Mouse (Mus musculus) induced T-regulatory cell, adult 2 months (primary cell): ENCODE results near the gene Mrps6.
"Not testable (repeated sequence)": the region's sequence is repeated elsewhere in the genome, so short reads cannot be mapped to it uniquely, and the experiment has no call there.

Source experiments
- DNase-seq: peaks from one replicate; pipeline ENCODE4 v3.0.0-alpha.2; 2012; ENCODE audit warnings: low read depth

The Mrps6 gene

DNA sequence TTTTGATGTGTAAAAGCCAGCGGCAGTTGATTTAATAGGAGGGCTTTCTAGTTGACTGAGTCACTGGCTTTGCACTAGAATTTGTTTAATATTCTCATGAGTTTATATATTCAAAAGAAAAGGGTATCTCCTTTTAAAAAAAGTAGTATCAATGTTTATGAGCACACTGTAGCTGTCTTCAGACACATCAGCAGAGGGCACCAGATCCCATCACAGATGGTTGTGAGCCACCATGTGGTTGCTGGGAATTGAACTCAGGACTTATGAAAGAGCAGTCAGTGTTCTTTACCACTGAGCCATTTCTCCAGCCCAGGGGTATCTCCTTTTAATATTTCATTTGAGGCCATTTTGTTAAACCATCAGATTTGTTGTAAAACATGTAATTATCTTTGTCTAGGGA lies 4.8 kb downstream of the Mrps6 start:
- DNase-seq, result no peak

- DNase-seq, result no peak
Observed at GRCm38 (mm10) chr16:92064801-92065200, 6.7 kb downstream of the Mrps6 start.

GRCm38 (mm10) chr16:92070338-92070737 lies 12.3 kb downstream of the Mrps6 start:
- no peak for DNase-seq

GRCm38 (mm10) chr16:92076797-92077196 lies 18.7 kb downstream of the Mrps6 start:
- no peak for DNase-seq

DNA sequence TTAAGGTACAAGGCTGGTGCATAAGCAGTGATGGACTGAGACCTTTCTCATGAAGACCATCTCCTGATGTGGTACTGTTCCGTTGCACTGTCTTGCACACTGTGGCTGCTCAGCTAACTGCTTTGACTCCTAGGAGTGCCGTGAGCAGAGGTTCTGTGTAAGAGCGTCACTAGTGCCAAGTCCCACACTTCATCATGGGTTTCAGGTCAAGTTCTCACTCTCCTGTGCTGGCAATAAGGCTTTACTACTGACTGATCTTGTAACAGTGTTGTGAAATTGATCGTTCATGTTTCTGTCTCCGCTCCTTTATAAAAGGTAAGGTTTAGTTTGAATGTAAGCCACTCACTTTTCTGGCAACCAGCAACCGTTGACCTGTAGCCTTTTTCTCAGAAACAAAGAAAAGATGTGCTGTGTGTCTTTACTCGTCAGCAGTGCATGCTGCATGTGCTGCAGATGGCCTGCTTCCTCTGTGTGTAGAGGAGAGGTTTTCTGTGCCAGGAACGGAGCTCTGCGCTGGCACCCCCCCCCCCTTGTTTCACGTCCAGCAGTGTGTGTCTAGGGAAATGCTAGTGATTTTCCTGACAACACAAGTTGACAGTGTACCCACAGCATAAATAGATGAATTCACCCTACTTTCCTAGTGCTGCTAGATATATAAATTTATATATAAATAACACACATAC lies 25.8 kb downstream of the Mrps6 start:
- no peak for DNase-seq

DNA sequence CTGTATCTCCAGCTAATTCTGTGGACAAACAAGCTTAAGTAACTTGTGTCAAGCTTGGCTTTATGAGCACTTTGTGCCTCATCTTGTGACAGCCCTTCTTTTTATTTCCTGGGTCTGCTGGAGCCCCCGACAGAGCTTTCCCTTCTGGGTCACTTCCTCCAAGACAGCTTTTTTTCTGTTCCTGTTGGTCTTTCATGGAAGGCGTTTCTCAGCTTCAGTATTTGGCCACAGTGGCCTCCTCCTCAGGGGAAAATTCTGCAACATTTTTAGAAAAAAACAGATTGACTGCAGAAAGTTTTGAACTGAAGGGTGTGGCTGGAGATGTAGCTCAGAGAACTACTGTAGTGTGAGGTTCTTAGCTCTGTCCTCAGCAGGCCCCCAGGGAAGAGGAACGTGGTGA lies 31.2 kb downstream of the Mrps6 start:
- no peak for DNase-seq

DNA sequence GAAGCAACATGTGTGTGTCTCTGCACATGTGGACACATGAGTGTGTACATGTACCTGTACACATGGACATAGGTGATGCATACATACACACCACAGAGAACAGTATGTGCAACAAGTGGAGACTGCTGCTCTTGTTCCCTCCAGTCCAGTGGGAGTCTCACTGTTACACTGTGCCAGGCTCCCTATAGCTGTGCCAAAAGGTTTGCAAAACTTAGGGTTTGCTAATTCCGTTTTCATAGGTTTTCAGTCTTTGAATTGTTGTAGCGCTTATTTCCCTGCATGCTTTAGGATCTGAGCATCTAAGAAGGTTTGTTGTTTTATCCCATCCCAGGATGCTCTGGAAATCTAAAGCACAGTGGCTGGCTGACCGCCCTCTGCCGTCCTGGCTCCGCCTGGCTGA lies 33.8 kb downstream of the Mrps6 start:
- DNase-seq, result no peak

GRCm38 (mm10) chr16:92098351-92099051 lies 40.4 kb downstream of the Mrps6 start:
- DNase-seq, result no peak

DNA sequence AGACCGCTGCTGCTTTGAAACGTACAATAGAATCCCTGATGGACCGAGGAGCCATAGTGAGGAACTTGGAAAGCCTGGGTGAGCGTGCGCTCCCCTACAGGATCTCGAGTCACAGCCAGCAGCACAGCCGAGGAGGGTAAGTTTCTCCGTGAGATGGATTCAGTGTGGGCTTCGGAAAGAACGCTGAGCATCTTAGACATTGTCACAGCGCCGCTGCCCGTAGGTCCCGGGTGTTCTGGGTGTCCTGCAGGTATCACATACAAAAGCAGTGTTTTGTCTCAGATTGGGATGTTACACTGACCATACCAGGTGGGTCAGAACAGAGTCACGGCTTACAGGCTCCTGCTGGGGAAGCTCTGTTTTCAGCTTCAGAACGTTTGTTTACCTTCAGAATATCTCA lies 41.5 kb downstream of the Mrps6 start:
- DNase-seq, result no peak

DNA sequence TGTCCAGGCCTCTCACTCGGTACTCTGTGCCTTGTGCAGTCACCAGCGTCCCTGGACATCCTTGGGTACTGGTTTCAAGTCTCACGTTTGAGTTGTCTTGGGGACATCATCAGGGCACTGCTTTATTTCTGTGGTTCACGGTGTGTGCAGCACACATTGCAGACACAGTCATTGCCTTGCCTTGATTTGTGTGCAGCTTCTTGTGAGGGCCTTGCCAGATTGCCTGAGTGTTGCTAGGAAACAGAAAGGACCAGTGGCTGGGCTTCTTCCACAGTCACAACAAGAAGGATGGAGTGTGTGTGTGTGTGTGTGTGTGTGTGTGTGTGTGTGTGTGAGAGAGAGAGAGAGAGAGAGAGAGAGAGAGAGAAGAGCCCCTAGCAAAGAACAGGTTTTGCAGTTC lies 42.0 kb downstream of the Mrps6 start:
- no peak for DNase-seq

DNA sequence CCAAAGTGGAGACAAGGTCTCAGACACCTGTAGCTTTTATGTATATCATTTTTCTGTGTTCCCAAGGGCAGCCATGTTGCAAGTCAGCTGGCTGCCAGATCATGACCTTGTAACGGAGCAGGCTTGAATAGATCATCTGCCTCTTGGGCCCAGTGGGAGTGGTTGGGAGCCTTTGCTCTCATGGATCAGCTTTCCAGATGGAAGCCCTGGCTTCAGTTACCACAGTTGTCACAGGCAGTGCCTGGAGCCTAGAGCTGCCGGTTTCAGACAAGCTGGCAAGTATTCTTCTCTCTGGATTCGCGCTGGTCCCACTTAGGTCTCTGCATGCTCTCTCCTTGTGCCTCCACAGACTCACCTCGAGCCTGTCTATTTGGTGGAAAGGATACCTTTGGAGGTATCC lies 44.0 kb downstream of the Mrps6 start:
- no peak for DNase-seq

GRCm38 (mm10) chr16:92102931-92103330 lies 44.9 kb downstream of the Mrps6 start:
- not testable (repeated sequence) for DNase-seq

GRCm38 (mm10) chr16:92103572-92104331 lies 45.7 kb downstream of the Mrps6 start:
- DNase-seq, result no peak

DNA sequence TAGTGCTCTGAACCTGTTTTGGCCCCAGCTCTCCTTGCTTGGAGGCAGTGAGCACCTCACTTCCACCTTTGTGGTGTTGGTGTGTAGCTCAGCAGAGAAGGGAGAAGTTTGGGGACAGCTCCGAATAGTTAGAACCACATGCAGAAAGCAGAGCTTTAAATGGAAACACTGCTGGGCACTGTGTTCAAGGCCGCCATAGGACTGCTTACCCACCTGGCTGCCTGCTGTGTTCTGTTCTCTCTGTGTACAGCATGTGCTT lies 46.2 kb downstream of the Mrps6 start:
- no peak for DNase-seq

GRCm38 (mm10) chr16:92104951-92105350 lies 46.9 kb downstream of the Mrps6 start:
- no peak for DNase-seq

DNA sequence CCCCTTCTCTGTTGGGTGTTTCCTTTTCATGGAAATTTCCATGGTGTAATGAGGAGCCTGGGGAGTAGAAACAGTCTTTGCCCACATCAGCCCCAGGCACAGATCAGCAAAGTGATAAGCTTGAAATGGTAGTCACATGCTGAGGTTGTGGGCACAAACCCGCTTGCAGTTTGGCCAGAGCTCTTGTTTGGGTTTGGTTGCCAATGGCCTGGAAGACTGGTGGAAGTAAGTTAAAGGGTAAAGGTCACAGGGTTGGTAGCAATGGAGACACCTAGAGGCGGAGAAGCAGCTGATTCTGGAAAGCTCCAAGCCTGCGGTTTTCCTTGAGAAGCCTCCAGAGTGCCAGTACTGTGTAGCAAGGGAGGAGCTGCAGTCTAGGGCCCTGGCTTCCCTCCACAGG lies 47.6 kb downstream of the Mrps6 start:
- no peak for DNase-seq

DNA sequence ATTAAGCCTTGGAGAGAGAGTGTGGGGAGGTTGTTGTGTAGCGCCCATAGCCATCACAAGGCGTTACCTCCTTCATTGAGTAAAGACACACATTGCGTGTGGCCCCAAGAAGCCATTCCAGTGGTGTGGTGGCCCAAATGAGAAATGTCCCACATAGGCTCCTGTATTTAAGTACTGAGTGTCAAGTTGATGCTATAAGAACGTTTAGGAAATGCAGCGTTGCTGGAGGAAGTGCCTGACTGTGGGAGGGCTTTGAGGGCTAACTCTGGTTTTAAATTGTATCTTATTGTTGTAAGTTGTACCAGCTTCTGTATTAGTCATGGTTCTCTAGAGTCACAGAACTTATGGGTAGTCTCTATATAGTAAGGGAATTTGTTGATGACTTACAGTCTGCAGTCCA lies 49.3 kb downstream of the Mrps6 start:
- DNase-seq, result no peak

DNA sequence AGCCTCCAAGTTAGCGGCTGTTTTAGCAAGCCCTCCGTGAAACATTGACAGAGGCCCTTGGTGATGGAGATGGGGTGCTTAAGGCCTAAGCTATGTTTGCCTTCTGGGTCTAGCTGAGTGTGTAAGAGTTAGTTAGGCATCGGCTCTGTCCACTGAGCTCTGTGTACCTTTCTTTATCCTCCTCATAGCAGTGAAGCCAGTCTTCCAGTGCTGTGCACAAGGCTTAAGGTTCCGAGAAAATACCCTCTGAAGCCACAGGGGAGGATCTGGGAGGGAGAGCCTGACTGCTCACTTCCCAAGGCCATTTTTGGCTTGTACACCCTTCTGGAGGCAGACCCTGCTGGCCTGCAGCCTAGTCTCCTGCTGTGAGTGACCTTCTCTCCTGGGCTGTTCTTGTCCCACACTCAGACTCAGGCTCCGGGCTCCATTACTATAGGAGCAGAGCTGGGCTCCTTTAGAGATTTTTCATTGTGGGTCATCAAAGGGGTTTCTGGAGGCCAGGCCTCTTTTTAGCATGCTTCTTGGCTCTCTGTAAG lies 56.7 kb downstream of the Mrps6 start:
- no peak for DNase-seq

- no peak for DNase-seq
Observed at GRCm38 (mm10) chr16:92115611-92116421, 57.7 kb downstream of the Mrps6 start.

DNA sequence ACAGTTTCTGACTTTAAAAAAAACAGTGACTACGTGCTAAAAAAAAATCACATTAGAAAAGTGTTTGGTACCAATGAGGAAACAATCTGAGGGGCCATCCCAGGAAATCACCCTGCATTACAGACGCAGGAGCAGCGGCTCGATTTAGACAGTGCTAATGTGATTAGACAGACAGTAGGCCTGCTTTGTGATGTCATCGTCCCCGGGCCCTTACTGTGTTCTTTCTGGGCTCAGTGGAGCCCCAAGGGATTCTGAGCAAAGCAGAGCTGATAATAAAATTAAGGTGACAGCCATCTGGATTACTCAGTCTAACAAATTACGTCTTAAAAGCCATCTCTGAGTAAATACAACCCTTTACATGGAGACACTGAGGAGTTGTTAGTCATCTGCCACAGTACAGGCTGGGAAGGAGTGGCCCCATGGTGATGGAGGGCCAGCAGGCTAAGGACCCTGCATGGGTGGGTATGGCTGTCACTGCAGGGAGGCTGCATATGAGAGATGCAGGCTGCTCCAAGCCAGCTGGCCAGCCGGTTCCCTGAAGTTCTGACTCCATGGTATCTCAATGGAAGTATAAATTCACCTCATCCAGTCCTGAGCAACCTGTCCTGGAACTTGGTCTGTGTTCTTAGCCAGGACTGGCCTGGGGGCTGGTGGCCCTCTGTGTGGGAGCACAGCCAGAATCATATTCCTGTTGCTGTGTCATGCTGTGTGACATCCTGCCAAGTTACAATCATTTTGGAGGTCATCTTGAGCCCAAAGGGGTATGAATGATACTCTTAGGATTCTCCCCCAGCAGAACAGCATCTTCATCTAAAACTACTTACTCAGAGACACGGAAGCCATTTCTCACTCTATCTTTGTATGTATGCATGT lies 59.5 kb downstream of the Mrps6 start:
- DNase-seq, result no peak

DNA sequence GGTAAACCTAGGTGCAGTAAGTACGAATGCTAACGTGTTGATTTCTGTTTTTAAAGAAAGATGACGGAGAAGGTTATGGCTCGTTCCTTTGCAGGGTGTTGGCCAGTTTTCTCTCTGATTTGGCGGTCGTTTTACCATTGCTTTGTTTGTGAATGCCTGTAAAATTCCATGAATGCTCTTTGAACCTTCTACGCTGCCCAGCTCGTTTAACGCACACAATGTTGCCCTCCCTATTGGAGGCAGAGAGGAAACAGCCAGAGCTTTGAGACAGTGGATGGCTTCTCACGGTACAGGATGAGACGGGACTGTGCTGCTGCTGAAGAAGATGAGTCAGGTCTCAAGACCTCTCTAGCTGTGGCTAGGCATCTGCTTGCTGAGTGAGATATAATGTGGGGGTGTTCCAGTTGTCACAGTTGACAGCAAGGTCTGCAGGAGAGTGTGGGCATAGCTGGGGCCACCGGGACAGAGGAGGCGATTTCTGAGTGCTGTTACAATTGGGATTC lies 61.0 kb downstream of the Mrps6 start:
- no peak for DNase-seq
